Mouse (Mus musculus): Measurements from ENCODE around the gene Tas2r126. TPM values are rescaled to one million over a fixed set of nuclear protein-coding genes. Genes with fewer than 3 reads are reported as not detected.
"Not testable (repeated sequence)": the region's sequence is repeated elsewhere in the genome, so short reads cannot be mapped to it uniquely, and the experiment has no call there.

The Tas2r126 gene
- polyA plus RNA-seq, 1 experiment = not detected

DNA sequence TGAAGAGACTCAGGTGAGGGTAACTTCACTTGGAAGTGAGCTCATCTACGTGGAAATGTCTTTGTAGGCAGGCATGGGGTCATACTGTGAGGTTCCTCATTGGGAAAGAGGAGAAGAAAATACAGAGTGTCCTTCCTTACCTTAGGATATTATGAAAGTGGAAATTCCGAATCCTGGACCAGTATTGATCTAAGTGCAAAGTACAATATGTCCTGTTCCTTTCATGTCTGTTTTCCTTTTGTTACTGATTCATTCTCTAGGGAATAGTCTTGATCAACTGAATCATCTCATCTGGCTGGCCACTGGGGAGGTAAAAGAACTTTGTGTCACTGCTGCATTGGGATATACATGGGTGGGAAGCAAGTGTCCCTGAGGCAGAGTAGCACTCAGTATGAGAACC is 1.2 kb downstream of the Tas2r126 start:
- 55% methylated on average over 2 of the region's 2 CpGs for WGBS
- Histone ChIP-seq H3K4me1 (ENCODE audit: control insufficient read depth, insufficient read depth, insufficient read length, low read length) (no peaks in the 10 kb centered on the region), H3K27me3 (ENCODE audit: control insufficient read depth, insufficient read depth, low read length) (no peaks in the 10 kb centered on the region), H3K4me3 (ENCODE audit: low read depth, low read length) (no peak overlapping the region), H3K36me3 (ENCODE audit: control insufficient read depth, insufficient read depth, low read length) (no peaks in the 10 kb centered on the region), H3K27ac (ENCODE audit: insufficient read depth, low read depth, low read length) (no peak overlapping the region)
- no peak for TF ChIP-seq POLR2A (IDR thresholded peaks at IDR 0.05; ENCODE audit: low read depth, low read length)
- no peak for TF ChIP-seq CTCF (IDR thresholded peaks at IDR 0.05; ENCODE audit: extremely low read depth, insufficient read length, insufficient replicate concordance, low read depth, low read length)

GRCm38 (mm10) chr6:42441395-42441794 is 7.1 kb downstream of the Tas2r126 start:
- 56% methylated on average over 2 of the region's 2 CpGs for WGBS
- H3K36me3 ChIP-seq (ENCODE audit: control insufficient read depth, insufficient read depth, low read length) = no peaks in the 10 kb centered on the region
- H3K27ac ChIP-seq (ENCODE audit: insufficient read depth, low read depth, low read length) = no peak overlapping the region
- no peak for TF ChIP-seq POLR2A (IDR thresholded peaks at IDR 0.05; ENCODE audit: low read depth, low read length)
- no peak for TF ChIP-seq CTCF (IDR thresholded peaks at IDR 0.05; ENCODE audit: extremely low read depth, insufficient read length, insufficient replicate concordance, low read depth, low read length)
- H3K27me3 ChIP-seq (ENCODE audit: control insufficient read depth, insufficient read depth, low read length) = no peaks in the 10 kb centered on the region
- H3K4me3 ChIP-seq (ENCODE audit: low read depth, low read length) = no peak overlapping the region
- H3K4me1 ChIP-seq (ENCODE audit: control insufficient read depth, insufficient read depth, insufficient read length, low read length) = no peaks in the 10 kb centered on the region

GRCm38 (mm10) chr6:42444491-42444890 is 10.2 kb downstream of the Tas2r126 start:
- Histone ChIP-seq H3K27ac (ENCODE audit: insufficient read depth, low read depth, low read length) (no peak overlapping the region), H3K36me3 (ENCODE audit: control insufficient read depth, insufficient read depth, low read length) (no peaks in the 10 kb centered on the region), H3K4me3 (ENCODE audit: low read depth, low read length) (no peak overlapping the region), H3K4me1 (ENCODE audit: control insufficient read depth, insufficient read depth, insufficient read length, low read length) (no peaks in the 10 kb centered on the region), H3K27me3 (ENCODE audit: control insufficient read depth, insufficient read depth, low read length) (no peaks in the 10 kb centered on the region)
- WGBS = 59% methylated on average over 2 of the region's 2 CpGs
- TF ChIP-seq POLR2A (IDR thresholded peaks at IDR 0.05; ENCODE audit: low read depth, low read length) (no peak), CTCF (IDR thresholded peaks at IDR 0.05; ENCODE audit: extremely low read depth, insufficient read length, insufficient replicate concordance, low read depth, low read length) (no peak)

GRCm38 (mm10) chr6:42447381-42447780 is 13.0 kb downstream of the Tas2r126 start:
- H3K4me1 ChIP-seq (ENCODE audit: control insufficient read depth, insufficient read depth, insufficient read length, low read length) = no peaks in the 10 kb centered on the region
- WGBS = 66% methylated on average over 2 of the region's 2 CpGs

GRCm38 (mm10) chr6:42465096-42465495 is 30.8 kb downstream of the Tas2r126 start, which contains the start of gene Olfr458:
Gene Olfr458 (minus strand): TSS chr6:42465196.
- WGBS = 75% methylated on average over 1 of the region's 1 CpGs
- Histone ChIP-seq H3K36me3 (ENCODE audit: control insufficient read depth, insufficient read depth, low read length) (no peaks in the 10 kb centered on the region), H3K27me3 (ENCODE audit: control insufficient read depth, insufficient read depth, low read length) (no peaks in the 10 kb centered on the region), H3K4me3 (ENCODE audit: low read depth, low read length) (no peak within 1 kb of the TSS), H3K27ac (ENCODE audit: insufficient read depth, low read depth, low read length) (no peak within 1 kb of the TSS), H3K4me1 (ENCODE audit: control insufficient read depth, insufficient read depth, insufficient read length, low read length) (no peaks in the 10 kb centered on the region)
- TF ChIP-seq POLR2A (IDR thresholded peaks at IDR 0.05; ENCODE audit: low read depth, low read length) (no peak), CTCF (IDR thresholded peaks at IDR 0.05; ENCODE audit: extremely low read depth, insufficient read length, insufficient replicate concordance, low read depth, low read length) (no peak)

More at GRCm38 (mm10) chr6:42447381-42447780, 13.0 kb downstream of the Tas2r126 start:
- no peaks in the 10 kb centered on the region for H3K36me3 ChIP-seq (ENCODE audit: control insufficient read depth, insufficient read depth, low read length)
- no peak overlapping the region for H3K4me3 ChIP-seq (ENCODE audit: low read depth, low read length)
- TF ChIP-seq CTCF (IDR thresholded peaks at IDR 0.05; ENCODE audit: extremely low read depth, insufficient read length, insufficient replicate concordance, low read depth, low read length) (no peak), POLR2A (IDR thresholded peaks at IDR 0.05; ENCODE audit: low read depth, low read length) (no peak)
- H3K27me3 ChIP-seq (ENCODE audit: control insufficient read depth, insufficient read depth, low read length) = no peaks in the 10 kb centered on the region
- peak overlapping the region; percentile 27; the same call in 1 of the 2 replicates for H3K27ac ChIP-seq (ENCODE audit: insufficient read depth, low read depth, low read length)

GRCm38 (mm10) chr6:42470542-42470941 is 36.2 kb downstream of the Tas2r126 start:
- H3K4me1 ChIP-seq (ENCODE audit: control insufficient read depth, insufficient read depth, insufficient read length, low read length) = no peaks in the 10 kb centered on the region
- no peaks in the 10 kb centered on the region for H3K27me3 ChIP-seq (ENCODE audit: control insufficient read depth, insufficient read depth, low read length)
- H3K27ac ChIP-seq (ENCODE audit: insufficient read depth, low read depth, low read length) = no peak overlapping the region
- TF ChIP-seq CTCF (IDR thresholded peaks at IDR 0.05; ENCODE audit: extremely low read depth, insufficient read length, insufficient replicate concordance, low read depth, low read length) (no peak), POLR2A (IDR thresholded peaks at IDR 0.05; ENCODE audit: low read depth, low read length) (no peak)
- WGBS = 83% methylated on average over 4 of the region's 4 CpGs
- no peak overlapping the region for H3K4me3 ChIP-seq (ENCODE audit: low read depth, low read length)
- H3K36me3 ChIP-seq (ENCODE audit: control insufficient read depth, insufficient read depth, low read length) = no peaks in the 10 kb centered on the region

- H3K27me3 ChIP-seq (ENCODE audit: control insufficient read depth, insufficient read depth, low read length); H3K4me1 ChIP-seq (ENCODE audit: control insufficient read depth, insufficient read depth, insufficient read length, low read length); H3K4me3 ChIP-seq (ENCODE audit: low read depth, low read length); H3K27ac ChIP-seq (ENCODE audit: insufficient read depth, low read depth, low read length); H3K36me3 ChIP-seq (ENCODE audit: control insufficient read depth, insufficient read depth, low read length): not testable (repeated sequence)
- 95% methylated on average over 4 of the region's 4 CpGs for WGBS
These were observed 37.0 kb downstream of the Tas2r126 start for GRCm38 (mm10) chr6:42471298-42471697.

- Histone ChIP-seq H3K4me3 (ENCODE audit: low read depth, low read length) (no peak within 1 kb of the TSS), H3K36me3 (ENCODE audit: control insufficient read depth, insufficient read depth, low read length) (no peaks in the 10 kb centered on the region), H3K4me1 (ENCODE audit: control insufficient read depth, insufficient read depth, insufficient read length, low read length) (no peaks in the 10 kb centered on the region), H3K27ac (ENCODE audit: insufficient read depth, low read depth, low read length) (no peak within 1 kb of the TSS), H3K27me3 (ENCODE audit: control insufficient read depth, insufficient read depth, low read length) (no peaks in the 10 kb centered on the region)
- 50% methylated on average over 1 of the region's 1 CpGs for WGBS
- TF ChIP-seq CTCF (IDR thresholded peaks at IDR 0.05; ENCODE audit: extremely low read depth, insufficient read length, insufficient replicate concordance, low read depth, low read length) (no peak), POLR2A (IDR thresholded peaks at IDR 0.05; ENCODE audit: low read depth, low read length) (no peak)
These were observed 41.9 kb downstream of the Tas2r126 start, which contains the start of gene Olfr457 for GRCm38 (mm10) chr6:42476235-42476634. Gene Olfr457 (minus strand): TSS chr6:42476335.
